Mouse (Mus musculus) layer of hippocampus, adult 9-11 months (tissue): ENCODE measurements around the gene Acsl3.
A peak's percentile ranks its signal among the peaks of the same experiment; 100 is the strongest.

Experiments used
- DNase-seq: peaks from one replicate; pipeline ENCODE4 v3.0.0; 2022

Gene Acsl3

DNA sequence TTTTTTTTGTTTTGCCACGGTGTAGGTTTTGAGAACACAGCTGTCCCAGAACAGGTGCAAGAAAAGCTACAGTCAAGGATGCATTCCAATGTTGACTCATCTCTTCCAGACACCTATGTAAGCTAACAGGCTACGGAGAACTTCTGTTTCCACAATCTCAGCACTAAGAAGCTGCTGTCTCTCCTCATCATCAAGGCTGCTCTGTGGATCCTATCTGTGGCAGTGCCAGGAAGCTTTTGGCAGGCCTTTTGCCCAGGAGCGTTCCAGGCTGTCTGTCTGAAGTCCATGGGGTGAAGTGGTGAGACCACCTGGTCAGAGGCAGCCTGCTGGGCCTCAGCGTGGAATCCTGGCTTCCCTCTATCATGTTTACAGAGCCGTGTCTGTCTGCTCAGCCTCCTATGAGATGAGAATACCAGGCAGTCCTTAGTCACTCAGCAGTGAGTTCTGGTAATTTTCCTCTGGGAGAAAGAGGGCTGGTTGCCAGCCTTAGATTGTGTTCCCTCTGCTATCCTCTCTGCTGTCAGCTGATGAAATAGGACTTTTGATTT is 87.7 kb downstream of the Acsl3 start:
- peak; percentile 93 for DNase-seq
